Mouse (Mus musculus) retina, embryonic 14.5 days (tissue): Measurements from ENCODE around the gene Twf2.
"Not testable (repeated sequence)": the region's sequence is repeated elsewhere in the genome, so short reads cannot be mapped to it uniquely, and the experiment has no call there.

Experiments
- DNase-seq: peaks from one replicate; pipeline ENCODE4 v3.0.0-alpha.2; 2015; ENCODE audit warnings: low spot score

The Twf2 gene

GRCm38 (mm10) chr9:106202819-106203636 is at the start of gene Twf2:
Gene Twf2, plus strand, starts transcription at chr9:106203108.
- DNase-seq: peak; percentile 93

GRCm38 (mm10) chr9:106154106-106154505 is 48.8 kb upstream of the Twf2 start:
- no peak for DNase-seq

- peak; percentile 91 for DNase-seq
These were observed 46.5 kb upstream of the Twf2 start for GRCm38 (mm10) chr9:106156419-106156818.

- DNase-seq: no peak
These were observed 45.8 kb upstream of the Twf2 start for GRCm38 (mm10) chr9:106156921-106157622.

- no peak for DNase-seq
These were observed 45.3 kb upstream of the Twf2 start for GRCm38 (mm10) chr9:106157623-106157925.

GRCm38 (mm10) chr9:106158037-106158491 is 44.8 kb upstream of the Twf2 start, which contains the start of gene Glyctk:
Gene Glyctk, minus strand, starts transcription at chr9:106158138.
- DNase-seq: no peak

- DNase-seq: no peak
These were observed 43.7 kb upstream of the Twf2 start for GRCm38 (mm10) chr9:106159237-106159636.

- peak; percentile 92 for DNase-seq
These were observed 43.1 kb upstream of the Twf2 start for GRCm38 (mm10) chr9:106159784-106160301.

- no peak for DNase-seq
These were observed 42.5 kb upstream of the Twf2 start for GRCm38 (mm10) chr9:106160426-106160825.

GRCm38 (mm10) chr9:106166709-106167108 is 36.2 kb upstream of the Twf2 start:
- DNase-seq: no peak

- no peak for DNase-seq
These were observed 35.7 kb upstream of the Twf2 start for GRCm38 (mm10) chr9:106167241-106167640.

- no peak for DNase-seq
These were observed 35.2 kb upstream of the Twf2 start for GRCm38 (mm10) chr9:106167703-106168102.

GRCm38 (mm10) chr9:106169006-106169405 is 33.9 kb upstream of the Twf2 start:
- DNase-seq: not testable (repeated sequence)

GRCm38 (mm10) chr9:106169917-106170316 is 33.0 kb upstream of the Twf2 start:
- DNase-seq: no peak

- DNase-seq: peak; percentile 93
These were observed 32.2 kb upstream of the Twf2 start, which contains the start of gene Wdr82 for GRCm38 (mm10) chr9:106170556-106171345. Gene Wdr82, plus strand, starts transcription at chr9:106170928.

GRCm38 (mm10) chr9:106171346-106172158 is 31.4 kb upstream of the Twf2 start:
- DNase-seq: peak; percentile 76

GRCm38 (mm10) chr9:106172527-106172926 is 30.4 kb upstream of the Twf2 start:
- no peak for DNase-seq

- DNase-seq: no peak
These were observed 29.5 kb upstream of the Twf2 start for GRCm38 (mm10) chr9:106173363-106173762.

GRCm38 (mm10) chr9:106175552-106176200 is 27.2 kb upstream of the Twf2 start:
- no peak for DNase-seq

GRCm38 (mm10) chr9:106176769-106177168 is 26.1 kb upstream of the Twf2 start:
- DNase-seq: no peak

- no peak for DNase-seq
These were observed 25.1 kb upstream of the Twf2 start for GRCm38 (mm10) chr9:106177799-106178198.
